Mouse (Mus musculus) olfactory bulb, adult 2 months (tissue): Measurements from ENCODE around the gene Oosp2.

Experiments
- CTCF ChIP-seq: fragments of 200-500 bp; IDR thresholded peaks from 2 replicates; pipeline ENCODE4 v1.5.1; 2012; ENCODE audit warnings: low read depth, mild to moderate bottlenecking, low read length, moderate library complexity; ENCODE audit not compliant: insufficient read depth
- POLR2A ChIP-seq: fragments of 200-500 bp; IDR thresholded peaks from 2 replicates; pipeline ENCODE4 v1.6.1; 2012; ENCODE audit warnings: mild to moderate bottlenecking, low read depth, low read length, moderate library complexity; ENCODE audit not compliant: insufficient read depth

GRCm38 (mm10) chr19:11660459-11660858, at the start of gene Oosp2:
- TF ChIP-seq CTCF: no peak
- no peak for TF ChIP-seq POLR2A
